Mouse (Mus musculus) cerebellum, adult 2 months (tissue): ENCODE data around the gene Lrba.

Experiments used
- CTCF ChIP-seq: fragments of 200-500 bp; IDR thresholded peaks from 2 replicates; pipeline ENCODE4 v1.5.1; 2011; ENCODE audit warnings: low read depth, mild to moderate bottlenecking, control low read depth, low read length, moderate library complexity, borderline replicate concordance; ENCODE audit not compliant: insufficient read depth
- POLR2A ChIP-seq: fragments of 200-500 bp; IDR thresholded peaks from 2 replicates; pipeline ENCODE4 v1.6.1; 2011; ENCODE audit warnings: low read length, control low read depth, borderline replicate concordance; ENCODE audit not compliant: insufficient read depth

DNA sequence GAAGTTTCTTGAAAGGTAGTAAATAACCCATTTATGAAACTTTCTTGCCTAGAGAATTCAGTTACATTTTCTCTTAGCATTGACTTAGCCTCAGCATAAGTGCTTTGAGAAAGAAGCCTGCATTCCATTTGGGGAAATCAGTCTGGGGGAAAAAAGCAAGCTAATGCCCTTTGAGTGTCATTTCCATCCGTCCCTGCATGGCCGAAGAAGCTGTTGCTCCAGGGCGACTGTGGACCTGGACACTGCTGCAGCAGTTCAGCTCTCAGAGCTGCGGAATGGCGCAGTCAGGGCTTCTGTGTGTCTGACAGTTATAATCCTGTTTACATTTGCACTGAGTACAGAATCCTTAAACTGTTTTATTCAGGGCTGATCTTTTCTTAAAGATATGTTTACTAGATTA lies 327.7 kb downstream of the Lrba start:
- TF ChIP-seq POLR2A, result no peak
- TF ChIP-seq CTCF, result no peak
